Mouse (Mus musculus) layer of hippocampus, adult 11-12 months (tissue): Measurements from ENCODE around the gene Ppp5c.

Experiments used
- DNase-seq: peaks from one replicate; pipeline ENCODE4 v3.0.0; 2022; ENCODE audit warnings: low spot score

Ppp5c gene

DNA sequence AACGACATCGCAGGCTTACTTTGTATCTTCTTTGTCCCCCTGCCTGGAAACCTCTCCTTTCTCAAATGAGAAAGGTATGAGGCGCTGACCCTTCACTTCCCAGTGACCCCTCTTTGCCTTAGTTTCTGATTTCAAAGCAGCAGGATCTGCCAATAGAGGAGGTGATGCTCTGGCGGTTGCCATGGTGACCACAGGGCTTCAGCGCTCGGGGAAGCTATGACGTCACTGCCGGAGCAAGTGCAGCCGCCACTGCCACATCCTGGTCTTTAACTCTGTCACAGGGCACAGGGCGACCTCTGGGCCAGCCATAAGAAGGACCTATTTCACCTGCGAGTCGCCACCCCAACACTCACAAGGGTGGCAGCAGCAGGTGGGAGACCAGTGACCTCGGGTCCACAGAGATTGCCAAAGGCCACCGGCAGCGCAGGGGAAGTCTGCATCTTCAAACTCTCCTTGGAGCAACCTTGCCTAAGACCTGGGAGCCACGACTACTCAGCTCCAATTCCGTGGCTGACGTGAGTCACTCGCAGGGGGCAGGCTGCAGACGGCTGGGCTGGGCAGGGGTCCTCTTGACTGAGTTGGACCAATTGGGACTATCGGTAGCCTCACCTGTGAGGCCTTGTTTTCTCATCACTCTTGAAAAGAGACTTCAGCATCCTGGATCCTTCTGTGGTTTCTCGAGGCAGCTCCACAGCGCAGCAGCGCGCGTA is 44.7 kb downstream of the Ppp5c start, which contains the start of gene Gm42372:
Gene Gm42372, plus strand, starts transcription at position 228 of the 710 bp plus-strand sequence.
- peak; percentile 90 for DNase-seq

- DNase-seq, result no peak
Observed at GRCm38 (mm10) chr7:16980348-16980747, 47.4 kb downstream of the Ppp5c start.

- no peak for DNase-seq
Observed at GRCm38 (mm10) chr7:16978593-16978992, 49.1 kb downstream of the Ppp5c start.

DNA sequence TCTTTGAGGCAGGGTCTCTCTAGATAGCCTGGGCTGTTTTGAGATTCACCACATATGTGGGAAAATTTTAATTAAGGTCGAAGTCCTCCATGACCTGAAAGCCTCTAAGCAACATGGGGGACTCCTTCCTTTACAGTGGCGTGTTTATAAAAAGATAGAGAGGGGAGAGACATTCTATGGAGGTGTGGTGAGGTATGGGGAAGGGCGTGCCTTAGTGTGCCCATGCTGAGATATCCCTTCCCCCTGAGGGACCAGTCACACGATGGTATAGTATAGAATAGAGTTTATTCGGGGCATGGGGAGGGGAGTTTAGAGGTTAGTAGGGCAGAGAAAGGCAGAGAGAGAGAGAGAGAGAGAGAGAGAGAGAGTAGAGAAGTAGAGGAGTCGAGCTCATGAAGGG is 49.6 kb downstream of the Ppp5c start:
- no peak for DNase-seq

- no peak for DNase-seq
Observed at GRCm38 (mm10) chr7:16976298-16976697, 51.4 kb downstream of the Ppp5c start.

DNA sequence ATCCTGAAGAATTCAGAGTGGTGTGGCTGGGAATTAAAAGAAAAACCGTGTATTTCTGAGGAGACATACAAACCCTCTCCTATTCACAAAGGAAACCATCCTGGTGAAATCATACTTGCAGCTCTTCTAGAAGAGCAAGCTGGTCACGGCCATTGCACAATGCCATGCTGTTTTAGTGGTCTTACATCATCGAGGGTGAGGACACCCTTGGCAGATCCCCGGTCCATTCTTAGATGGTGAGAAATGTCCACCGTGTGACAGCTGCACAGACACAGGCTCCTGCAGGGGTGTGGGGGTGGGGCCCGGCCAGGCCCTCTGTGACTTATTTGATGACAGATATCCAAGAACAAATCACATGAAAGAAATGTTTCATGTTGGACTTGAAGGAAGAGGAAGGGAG is 53.7 kb downstream of the Ppp5c start:
- DNase-seq, result peak; percentile 69

DNA sequence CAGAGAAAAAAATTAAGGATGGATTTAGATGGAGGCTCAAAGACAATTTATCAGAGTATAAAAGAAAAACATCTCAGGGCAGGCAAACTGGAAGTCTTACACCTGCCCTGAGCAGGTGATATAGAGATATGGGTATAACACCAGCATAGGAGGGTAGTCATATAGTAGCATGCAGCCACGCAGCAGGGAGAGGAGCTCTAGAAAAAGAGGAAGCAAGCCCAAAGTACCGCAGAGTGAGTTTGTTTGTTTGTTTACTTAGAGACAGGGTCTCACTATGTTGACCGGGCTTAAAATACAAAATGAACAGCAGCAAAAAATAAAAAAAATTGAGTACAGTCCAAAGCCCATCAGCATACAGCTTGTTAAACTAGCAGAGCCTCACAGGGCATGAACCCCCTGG is 56.6 kb downstream of the Ppp5c start:
- DNase-seq, result no peak

DNA sequence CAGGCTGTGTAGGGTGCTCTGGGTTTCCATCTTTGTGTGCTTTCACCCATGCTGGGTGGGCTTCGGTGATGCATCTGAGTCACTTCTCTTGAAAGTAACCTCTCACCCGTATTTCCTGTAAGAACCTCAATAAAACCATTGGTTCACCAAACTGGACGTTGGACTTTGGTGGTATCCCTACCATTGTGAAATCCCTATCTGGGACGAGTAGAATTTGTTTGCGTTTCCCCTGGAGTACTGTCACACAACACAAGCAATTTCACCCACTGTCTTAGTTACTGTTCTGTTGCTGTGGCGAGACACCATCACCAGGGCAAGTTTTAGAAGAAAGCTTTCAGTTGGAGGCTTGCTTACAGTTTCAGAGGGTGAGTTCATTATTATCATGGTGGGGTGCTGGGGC is 59.3 kb downstream of the Ppp5c start:
- no peak for DNase-seq

- no peak for DNase-seq
Observed at GRCm38 (mm10) chr7:16961678-16962077, 66.0 kb downstream of the Ppp5c start.

DNA sequence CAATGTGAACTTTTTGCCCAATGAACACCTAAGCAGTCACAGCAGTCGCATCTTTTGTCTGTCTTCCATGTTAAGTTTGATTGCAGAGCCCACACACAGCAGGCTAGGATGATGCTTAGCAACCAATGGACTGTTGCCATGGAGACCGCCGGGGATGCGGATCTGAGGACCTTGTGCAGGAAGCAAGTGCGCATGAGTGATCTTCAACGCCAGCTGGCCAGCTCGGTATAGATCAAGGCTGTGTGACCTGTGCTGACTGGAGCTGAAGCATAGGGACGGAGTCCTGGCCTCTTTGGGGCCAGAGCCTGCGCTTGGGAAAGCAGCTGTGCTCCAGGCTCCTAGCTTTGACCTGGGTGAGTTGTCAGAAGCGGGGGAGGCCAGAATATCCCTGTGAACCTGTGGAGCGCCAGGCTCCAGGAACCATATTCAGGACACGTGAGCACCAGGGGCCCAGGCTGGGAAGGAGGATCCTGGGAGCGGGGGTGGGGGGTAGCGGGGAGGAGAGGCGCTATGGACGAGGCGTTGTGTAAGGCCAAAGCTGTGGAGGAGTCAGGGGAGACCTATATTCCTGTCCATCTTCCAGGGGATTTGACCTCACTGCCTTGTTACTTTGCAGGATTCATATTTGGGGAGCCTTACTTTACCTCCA is 68.1 kb downstream of the Ppp5c start, which contains the start of gene Pnmal1:
Gene Pnmal1, plus strand, starts transcription at position 141 of the 649 bp plus-strand sequence.
- peak; percentile 94 for DNase-seq

DNA sequence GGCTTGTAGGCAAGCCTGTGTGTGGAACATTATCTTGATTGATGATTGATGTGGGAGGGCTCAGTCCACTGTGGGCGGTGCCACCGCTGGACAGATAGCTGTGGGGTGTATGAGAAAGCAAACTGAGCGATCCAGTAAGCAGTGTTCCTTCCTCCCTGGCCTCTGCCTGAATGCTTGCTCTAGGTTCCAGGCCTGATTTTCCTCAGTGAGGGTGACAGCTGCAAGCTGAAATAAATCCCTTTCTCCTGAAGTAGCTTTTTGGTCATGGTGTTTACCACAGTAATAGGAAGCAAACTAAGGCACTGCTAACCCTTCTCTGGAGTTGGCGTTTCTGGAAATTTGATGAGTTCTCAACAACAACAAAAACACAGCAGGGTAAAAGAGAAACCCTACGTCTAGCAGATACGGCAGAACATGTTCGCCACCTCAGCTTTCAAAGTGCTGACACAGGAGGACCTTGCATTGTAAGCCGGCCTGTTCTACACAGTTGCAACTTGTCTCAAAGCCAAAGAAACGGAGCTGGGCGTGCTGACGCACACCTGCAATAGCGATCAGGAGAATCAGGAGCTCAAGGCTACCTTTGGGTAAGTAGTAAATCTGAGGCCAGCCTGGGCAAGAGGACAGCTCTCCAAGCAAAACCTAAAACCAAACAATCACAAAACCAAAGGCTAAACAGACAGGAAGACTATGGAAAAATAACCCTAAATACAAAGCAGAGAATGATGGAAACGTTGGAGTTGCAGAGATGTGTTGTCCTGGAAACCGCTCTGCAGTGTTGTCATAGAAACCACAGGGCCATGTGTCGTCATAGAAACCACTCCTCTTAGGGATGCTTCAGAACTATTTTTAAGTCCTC is 71.1 kb downstream of the Ppp5c start:
- peak; percentile 75 for DNase-seq

- no peak for DNase-seq
Observed at GRCm38 (mm10) chr7:16955712-16956111, 72.0 kb downstream of the Ppp5c start.
